In genomic region chr14:52146540-52146939, GRCm38 (mm10) we compare ENCODE assay signal across 9 mouse cellular contexts. TPM values are rescaled to one million over a fixed set of nuclear protein-coding genes. Genes with fewer than 3 reads are reported as not detected.
DNase-seq lines count a peak whose midpoint lies in the region; ATAC-seq and TF ChIP-seq lines count a peak whose summit lies in the region.
"Had no signal": no experiment of that assay in that cellular context is flagged by ENCODE, and none has a peak within 500 bp of the region (broad histone marks: within the 10 kb centered on the region; RNA-seq: fewer than 3 reads in every experiment).

No protein-coding gene starts in this region.

- no peak overlapping the region for H3K4me3 ChIP-seq in layer of hippocampus, adult 2 months
- H3K4me3 ChIP-seq: heart, embryonic 15.5 days had no signal

- peak; percentile 77 for TF ChIP-seq CTCF in layer of hippocampus, adult 2 months (conservative IDR thresholded peaks at IDR 0.05)

- peak; percentile 42; the same call in 1 of the 2 replicates for ATAC-seq in megakaryocyte progenitor cell, adult 5-6 weeks (replicated peaks; ENCODE audit: poor library complexity)

- DNase-seq in adrenal gland, postnatal 14 days = peak; percentile 27
- no peak for DNase-seq in adrenal gland, postnatal 25 days
- DNase-seq in layer of hippocampus, adult 2 months (ENCODE audit: low spot score in 2 of 2) = no peak
- DNase-seq in layer of hippocampus, adult 18-20 months (ENCODE audit: low spot score in 2 of 2) = no peak
- DNase-seq in ZHBTc4 (ENCODE audit: low read depth, low spot score) = peak; percentile 79
- DNase-seq in layer of hippocampus, adult 9-11 months = no peak
- no peak for DNase-seq in layer of hippocampus, adult 9-10 months (ENCODE audit: low spot score)

- no peak overlapping the region for H3K27ac ChIP-seq in layer of hippocampus, adult 2 months
- H3K27ac ChIP-seq: heart, embryonic 15.5 days had no signal

RNA-seq across cellular contexts. Expression of gene Rpgrip1, which starts 36.0 kb away (rescaled TPM):
- total RNA-seq in adrenal gland, postnatal 14 days (2021) = 0.44 and 1.4 TPM in 2 replicates
- total RNA-seq in adrenal gland, postnatal 25 days (2021) = 0.38 and 0.73 TPM in 2 replicates
- 1 to 10 TPM; 1.7 to 2.2 TPM for total RNA-seq in layer of hippocampus, adult 2 months (2021)
- total RNA-seq in layer of hippocampus, adult 18-20 months (2021) = 1 to 10 TPM; 1.2 to 1.9 TPM
- 5.2 and 7.9 TPM in 2 replicates for total RNA-seq in megakaryocyte progenitor cell, adult 5-6 weeks (2015)
- 3.3 and 7.1 TPM in 2 replicates for total RNA-seq in megakaryocyte progenitor cell, adult 5-6 weeks (2017)

RNA-seq across cellular contexts. Expression of gene Hnrnpc, which starts 42.7 kb away (rescaled TPM):
- total RNA-seq in adrenal gland, postnatal 14 days (2021) = 221 and 230 TPM in 2 replicates
- 235 and 281 TPM in 2 replicates for total RNA-seq in adrenal gland, postnatal 25 days (2021)
- total RNA-seq in layer of hippocampus, adult 2 months (2021) = 100 to 1,000 TPM; 245 to 262 TPM
- 100 to 1,000 TPM; 255 to 280 TPM for total RNA-seq in layer of hippocampus, adult 18-20 months (2021)
- total RNA-seq in megakaryocyte progenitor cell, adult 5-6 weeks (2015) = 353 and 414 TPM in 2 replicates
- 560 and 665 TPM in 2 replicates for total RNA-seq in megakaryocyte progenitor cell, adult 5-6 weeks (2017)

RNA-seq across cellular contexts. Expression of gene Supt16, which starts 50.7 kb away (rescaled TPM):
- 56.4 and 62.2 TPM in 2 replicates for total RNA-seq in adrenal gland, postnatal 14 days (2021)
- 60.0 and 61.3 TPM in 2 replicates for total RNA-seq in adrenal gland, postnatal 25 days (2021)
- total RNA-seq in layer of hippocampus, adult 2 months (2021) = 10 to 100 TPM; 53.4 to 53.9 TPM
- 10 to 100 TPM; 50.6 to 54.8 TPM for total RNA-seq in layer of hippocampus, adult 18-20 months (2021)
- 90.6 and 92.7 TPM in 2 replicates for total RNA-seq in megakaryocyte progenitor cell, adult 5-6 weeks (2015)
- total RNA-seq in megakaryocyte progenitor cell, adult 5-6 weeks (2017) = 219 and 256 TPM in 2 replicates

Comparison
In these comparisons a context has a peak if more than half of its experiments do, and no peak if none do; other contexts are left out.
1. DNase-seq: peak in adrenal gland, postnatal 14 days (single experiment) and ZHBTc4 (single experiment); none in adrenal gland, postnatal 25 days (single experiment), layer of hippocampus, adult 2 months (0 of 2), layer of hippocampus, adult 18-20 months (0 of 2), layer of hippocampus, adult 9-11 months (single experiment) and layer of hippocampus, adult 9-10 months (single experiment).